Mouse (Mus musculus) embryo, embryonic 10 days (tissue): ENCODE measurements around the gene Cdkal1.

Source experiments
- DNase-seq: peaks from one replicate; pipeline ENCODE4 v3.0.0-alpha.2; 2015; ENCODE audit warnings: low spot score

Cdkal1 gene

DNA sequence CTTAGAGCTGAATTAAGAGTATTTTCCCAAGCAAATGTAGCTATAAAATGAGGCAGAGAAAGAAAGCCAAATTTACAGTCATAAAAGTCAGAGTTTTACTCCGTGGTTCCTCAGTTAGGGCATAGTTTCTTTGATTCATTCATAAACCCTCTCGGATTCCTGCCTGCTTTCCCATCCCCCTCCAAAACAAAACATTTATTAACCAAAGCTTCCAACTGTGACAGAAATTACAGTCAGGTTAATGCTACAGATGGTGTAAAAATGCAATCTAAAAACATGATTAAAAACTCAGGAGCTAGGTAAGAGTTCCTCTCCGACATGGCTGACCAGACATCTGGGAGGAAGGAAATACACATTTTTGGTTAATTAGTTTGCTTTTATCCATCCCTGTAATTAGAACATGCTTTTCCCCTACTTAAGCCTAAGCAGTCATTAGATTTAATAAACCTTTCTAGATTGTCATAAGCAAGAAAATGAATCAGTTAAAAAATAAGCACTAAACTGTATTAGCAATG, 452.9 kb downstream of the Cdkal1 start:
- DNase-seq, result no peak

DNA sequence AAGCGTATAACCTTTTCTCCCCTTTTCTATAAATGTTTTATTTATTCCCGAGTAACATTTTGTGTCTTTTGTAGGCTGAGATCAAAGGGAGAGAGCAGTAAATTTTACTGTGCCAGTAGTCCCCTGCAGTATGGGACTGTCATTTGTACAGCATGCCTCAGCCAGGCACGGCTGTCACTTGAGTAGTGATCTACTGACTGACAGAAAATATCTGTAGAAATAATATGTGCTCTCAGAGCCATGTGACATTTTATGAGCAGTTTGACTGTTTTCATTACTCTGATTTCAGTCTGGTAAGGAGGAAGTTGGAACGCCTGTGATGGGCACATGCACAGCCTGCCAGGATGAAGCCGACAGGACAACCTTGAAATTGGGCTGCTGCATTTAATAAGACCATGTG, 455.6 kb downstream of the Cdkal1 start:
- no peak for DNase-seq

DNA sequence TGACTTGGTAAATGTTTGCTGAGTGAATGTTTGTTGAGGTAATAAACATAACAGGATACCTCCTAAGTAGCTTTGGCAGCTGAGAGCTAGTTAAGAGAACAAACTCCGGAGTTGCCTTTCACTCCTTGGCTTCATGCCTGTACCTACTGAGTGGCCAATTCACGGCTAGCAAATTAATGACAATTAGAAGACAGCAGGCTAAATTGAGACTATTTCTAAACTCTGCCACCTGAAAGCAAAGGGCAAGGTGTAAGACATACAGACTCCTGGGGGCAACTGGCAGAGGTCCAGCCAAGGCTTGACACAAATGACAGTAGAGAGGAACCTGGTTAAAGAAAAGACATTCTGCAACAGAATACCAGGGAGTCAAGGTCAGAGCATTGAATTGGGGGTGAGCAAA, 457.0 kb downstream of the Cdkal1 start:
- DNase-seq, result no peak

DNA sequence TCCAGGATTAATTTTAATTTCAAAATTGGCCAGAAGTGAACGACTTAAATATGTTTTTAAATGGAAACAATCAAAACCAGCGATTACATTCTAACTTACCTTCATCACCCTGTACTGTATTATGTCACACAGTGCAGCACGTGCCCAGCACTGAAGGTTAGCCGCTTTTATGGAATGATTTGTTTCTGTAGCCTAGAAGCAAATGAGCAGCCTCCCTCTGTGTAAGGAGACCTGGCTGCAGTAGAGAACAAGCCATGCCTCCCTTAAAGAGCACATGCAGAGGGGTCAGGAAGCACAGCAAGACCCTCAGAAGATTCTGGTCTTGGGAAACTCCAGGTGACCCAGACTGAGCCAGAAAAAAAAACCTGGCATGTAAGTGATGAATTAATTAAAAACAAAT, 459.8 kb downstream of the Cdkal1 start:
- no peak for DNase-seq

DNA sequence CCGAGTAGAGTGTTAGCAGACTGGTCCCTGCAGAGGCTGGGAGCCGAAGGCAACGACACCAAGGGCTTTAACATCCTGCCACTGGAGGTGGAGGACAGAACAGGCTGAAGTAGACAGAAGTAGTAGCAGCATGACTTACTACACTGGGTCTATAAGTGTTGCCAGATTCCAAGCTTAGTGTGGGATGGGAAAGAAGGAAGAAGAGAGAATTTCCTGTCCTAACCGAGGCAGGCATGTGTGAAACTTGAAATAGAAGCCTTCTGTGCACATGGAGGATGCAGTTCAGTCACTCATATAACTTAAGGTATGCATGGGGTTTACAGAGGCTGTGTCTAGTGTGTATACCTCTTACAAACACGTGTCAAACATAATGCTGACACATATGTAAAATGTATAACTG, 465.4 kb downstream of the Cdkal1 start:
- DNase-seq, result no peak

DNA sequence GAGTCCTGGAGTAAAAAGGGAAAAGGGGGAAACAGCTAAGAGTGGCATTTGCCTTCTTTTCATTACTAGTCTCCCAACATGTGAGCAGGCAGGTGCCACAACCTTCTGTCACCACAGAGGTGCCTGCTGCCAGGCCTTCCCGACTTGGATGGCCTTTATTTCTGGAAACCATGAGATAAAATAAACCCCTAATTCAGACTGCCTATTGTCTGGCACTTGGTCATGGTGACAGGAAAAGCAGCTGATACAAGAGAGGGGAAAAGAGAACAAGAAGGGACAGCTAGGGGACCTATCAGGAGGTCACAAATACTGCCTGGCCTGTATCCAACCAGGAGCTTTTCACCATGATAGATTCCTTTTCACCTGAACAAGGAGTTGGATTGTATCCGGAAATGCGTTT, 466.6 kb downstream of the Cdkal1 start:
- no peak for DNase-seq

DNA sequence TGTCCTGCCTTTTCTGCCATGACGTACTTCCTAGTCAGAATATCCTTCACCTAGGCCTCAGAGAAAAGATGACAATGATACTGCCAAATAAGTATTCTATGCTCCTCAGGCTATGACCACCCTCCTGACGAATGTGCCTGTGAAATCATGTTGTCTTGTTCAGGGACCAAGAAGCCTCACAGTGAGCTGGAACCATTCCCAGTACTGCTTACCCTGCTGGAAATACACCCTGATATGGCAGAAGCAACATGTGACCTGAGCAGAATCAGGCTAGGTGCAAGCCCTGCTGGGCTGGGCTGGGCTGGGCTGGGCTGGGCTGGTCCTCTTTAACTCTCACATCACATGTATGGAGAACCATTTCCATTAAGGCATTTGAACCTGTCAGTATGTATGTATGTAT, 477.9 kb downstream of the Cdkal1 start:
- DNase-seq, result no peak

DNA sequence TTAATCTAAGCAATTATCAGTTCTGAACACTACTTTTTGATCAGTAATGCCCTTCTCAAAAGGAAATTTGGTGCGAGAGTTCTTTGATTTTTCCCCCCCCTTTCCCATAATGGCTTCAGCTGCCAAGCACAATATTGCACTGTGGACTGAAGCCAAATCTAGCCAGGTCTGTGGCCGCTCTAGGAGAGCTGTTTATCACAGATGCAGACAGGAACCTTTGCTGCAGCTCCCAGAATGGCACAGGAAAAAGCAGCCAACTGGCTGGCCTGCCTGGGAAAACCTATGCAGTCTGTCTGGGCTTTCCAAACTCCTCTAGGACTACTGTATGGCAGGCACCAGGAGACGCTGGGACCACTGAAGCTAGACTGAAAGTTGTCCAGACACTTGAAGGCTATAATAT, 483.6 kb downstream of the Cdkal1 start:
- DNase-seq, result no peak

DNA sequence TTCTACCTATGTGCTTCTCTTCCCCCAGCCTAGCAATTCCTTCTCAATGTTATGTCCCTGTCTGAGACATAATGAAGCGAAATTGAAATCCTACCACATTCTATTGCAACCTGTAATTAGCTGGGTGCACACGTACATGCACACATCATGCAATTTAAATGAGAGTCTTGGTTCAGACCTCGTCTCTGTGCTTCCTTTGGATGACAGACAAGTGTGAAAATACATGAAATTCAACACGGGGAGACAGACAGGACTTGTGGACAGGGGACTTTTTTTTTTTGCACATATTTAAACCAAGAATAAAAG, 484.1 kb downstream of the Cdkal1 start:
- DNase-seq, result no peak

DNA sequence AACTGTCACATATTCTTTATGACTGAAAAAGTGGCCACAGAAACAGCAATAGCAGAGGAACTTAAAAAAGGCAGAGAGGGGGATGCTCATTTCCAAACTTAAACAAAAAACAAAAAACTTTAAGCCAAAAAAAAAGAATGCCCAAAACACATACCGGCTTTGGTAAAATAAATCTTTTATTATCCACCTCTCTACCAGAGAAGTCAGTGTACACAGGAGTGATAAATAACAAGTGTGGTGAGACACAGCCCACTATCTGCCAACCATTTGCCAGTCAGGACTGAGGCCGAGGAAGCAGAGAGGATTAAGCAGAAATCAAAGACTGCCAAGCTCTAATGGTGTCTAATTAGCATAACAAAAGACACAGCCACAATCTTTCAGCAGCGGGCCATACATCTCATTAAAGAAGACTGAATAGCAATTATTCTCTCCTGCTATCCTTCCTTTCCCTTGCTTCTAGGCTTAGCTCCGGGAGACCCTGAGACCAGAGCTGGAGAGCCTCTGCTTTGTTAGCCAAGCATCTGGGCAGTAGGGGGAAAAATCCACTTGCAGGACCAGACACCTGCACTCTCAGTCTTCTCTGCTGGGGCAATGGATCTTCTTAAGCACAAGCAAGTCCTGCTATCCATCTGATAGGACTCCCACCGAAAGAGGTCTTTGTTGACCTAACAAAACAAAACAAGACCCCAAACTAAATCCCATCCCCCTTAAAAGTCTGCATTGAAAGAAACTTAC, 484.6 kb downstream of the Cdkal1 start:
- peak; percentile 73 for DNase-seq

DNA sequence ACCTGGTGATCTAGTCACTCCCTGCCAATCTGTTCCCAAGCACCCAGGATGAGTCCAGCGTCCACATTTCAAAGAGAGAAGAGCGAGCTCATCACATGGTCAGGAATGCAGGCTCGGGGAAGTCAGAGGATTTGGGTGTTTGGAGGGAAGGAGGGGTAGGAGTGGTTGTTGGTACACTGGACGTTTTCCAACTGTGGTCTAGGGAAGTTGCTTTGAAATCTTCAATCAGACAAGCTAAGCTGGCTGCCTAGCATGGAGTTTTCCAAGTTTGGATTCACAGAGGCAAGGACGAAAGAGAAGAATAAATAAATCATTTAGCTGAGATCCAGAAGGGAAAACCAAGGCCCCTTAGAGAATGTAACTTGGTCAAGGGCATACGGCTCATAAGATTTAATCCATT, 486.7 kb downstream of the Cdkal1 start:
- no peak for DNase-seq

DNA sequence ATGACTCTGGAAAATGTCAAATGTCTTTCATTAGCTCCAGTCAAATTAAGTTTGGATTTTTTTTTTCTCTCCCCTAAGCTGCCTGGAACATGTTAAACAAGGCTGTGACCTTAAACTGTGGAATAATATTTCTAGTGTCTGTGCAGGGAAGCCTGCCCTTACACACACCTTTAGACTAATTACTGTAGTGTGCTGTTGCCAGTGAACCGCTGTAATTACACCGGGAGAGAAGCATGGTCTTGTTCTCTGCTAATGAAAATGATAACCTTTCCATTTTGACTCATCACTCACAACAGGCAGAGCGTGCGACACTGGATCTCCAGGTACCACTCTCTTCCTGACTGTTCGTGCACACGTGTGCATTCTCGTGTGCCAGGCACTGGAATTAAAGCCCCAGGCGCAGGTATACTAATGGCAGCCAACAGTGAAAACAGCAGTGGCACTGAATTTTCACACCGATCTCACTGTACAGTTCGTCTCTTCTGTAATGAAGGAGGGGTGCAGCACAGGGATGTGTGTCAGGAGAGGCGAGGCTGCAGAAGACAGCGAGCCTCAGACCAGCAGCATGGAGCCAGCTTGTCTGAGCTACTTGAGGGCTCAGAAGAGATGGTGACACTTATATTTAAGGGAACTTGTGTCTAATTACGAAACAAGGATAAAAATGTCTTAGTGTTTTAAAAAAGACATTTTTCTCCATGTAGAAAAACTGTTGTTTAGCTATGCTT, 490.4 kb downstream of the Cdkal1 start:
- DNase-seq, result no peak

DNA sequence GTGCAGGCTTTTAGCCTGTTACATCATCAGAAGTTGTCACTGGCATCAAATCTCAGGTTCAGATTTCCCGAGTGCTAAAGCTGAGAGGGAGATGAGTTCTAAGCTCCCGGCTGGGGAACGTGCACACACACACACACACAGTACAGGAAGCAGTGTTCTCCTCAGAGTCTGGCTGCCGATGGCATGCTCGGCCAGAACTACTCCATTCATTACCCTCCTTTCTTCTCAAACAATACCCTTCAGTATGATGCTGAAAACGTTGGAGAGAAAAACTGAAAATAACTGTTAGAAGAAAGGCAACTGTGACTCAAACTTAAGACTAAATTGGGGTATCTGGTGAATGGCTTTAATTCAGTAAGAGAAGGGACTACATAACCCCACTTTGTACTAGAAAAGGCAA, 491.5 kb downstream of the Cdkal1 start:
- DNase-seq, result no peak

DNA sequence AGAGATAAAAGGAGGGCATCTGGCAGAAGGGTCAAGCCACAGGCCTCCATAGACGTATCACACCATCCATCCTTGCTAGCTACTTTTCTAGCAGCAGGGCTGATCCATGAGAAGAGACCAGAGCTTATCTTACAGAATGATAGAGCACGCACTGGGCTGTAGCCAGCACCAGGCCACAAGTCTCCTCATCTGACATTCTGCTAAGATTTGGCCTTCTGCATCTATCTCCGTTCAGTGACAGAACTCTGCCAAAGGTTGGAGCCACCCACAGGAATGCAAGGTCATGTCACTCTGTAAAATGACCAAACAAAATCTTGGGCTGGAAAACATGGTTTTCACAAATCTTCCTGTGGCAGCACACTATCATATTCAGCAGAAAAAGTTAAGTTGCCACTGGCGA, 493.6 kb downstream of the Cdkal1 start:
- no peak for DNase-seq

DNA sequence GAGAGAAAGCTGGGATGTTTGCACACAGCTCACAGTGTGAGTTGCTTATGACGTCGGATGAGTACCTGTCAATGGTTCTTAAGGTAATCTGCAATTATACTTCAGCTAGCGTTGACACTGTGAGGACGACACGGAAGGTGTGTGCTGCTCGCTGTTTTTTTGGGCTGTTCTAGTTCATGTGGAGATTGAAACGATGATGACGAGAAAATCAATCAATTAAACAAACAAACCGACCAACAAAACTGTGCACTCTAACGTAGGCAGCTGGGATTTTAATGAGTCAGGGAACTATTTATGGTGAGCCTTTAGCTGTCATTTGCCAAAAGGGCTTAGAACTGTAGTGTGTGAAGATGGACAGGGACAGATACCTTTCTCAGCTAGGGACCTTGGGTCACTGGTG, 494.6 kb downstream of the Cdkal1 start:
- DNase-seq, result no peak

DNA sequence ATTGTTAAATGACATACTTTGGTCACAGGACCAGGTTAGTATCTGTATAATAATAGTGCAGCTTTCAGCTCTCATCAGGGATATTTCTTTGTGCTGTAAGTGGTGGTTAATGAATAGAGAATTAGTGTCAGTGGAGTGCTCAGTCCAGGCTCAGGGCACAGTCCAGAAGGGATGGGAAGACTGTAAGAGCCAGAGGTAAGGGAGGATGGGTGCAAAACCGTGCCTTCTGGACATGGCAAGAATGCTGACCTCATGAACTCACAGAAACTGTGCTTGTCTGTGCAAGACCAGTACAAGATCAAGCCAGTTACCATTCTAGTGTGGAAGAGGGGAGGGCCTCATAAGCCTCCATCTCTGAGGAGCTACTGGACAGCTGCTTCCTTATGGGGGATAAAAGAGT, 496.1 kb downstream of the Cdkal1 start:
- no peak for DNase-seq

DNA sequence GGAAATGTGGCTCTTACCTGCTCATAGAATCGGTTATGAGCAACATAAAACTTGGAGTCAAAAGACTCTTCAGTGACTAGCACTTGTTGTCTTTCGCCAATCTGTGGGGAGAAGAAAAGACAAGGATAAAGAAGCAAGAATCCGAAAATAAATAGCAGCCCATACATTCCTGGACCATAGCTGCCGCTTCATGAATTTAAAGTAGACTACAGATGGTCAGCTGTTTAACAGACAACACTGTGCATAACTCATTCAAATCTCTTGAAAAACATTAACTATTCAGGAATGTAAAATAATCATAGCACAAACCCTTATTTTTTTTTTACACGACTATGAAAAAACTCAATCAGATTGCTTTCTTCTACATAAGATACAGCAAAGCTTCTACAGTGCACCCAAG, 498.0 kb downstream of the Cdkal1 start:
- no peak for DNase-seq

DNA sequence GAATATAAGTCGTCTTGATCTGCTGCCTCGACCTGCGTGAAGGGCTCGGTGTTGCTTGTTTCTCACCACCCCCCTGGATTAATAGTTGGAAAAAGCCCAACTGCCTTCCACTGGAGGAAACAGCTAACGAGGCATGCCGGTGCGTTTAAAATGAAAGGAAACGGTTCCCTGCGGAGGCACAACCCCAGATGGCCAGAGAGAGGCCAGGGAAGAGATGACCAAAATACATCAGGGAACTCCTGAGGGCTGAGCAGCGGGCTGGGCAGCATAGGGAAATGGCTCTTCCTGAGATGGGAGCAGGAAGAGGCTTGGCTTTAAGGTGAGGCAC, 499.4 kb downstream of the Cdkal1 start:
- peak; percentile 42 for DNase-seq

DNA sequence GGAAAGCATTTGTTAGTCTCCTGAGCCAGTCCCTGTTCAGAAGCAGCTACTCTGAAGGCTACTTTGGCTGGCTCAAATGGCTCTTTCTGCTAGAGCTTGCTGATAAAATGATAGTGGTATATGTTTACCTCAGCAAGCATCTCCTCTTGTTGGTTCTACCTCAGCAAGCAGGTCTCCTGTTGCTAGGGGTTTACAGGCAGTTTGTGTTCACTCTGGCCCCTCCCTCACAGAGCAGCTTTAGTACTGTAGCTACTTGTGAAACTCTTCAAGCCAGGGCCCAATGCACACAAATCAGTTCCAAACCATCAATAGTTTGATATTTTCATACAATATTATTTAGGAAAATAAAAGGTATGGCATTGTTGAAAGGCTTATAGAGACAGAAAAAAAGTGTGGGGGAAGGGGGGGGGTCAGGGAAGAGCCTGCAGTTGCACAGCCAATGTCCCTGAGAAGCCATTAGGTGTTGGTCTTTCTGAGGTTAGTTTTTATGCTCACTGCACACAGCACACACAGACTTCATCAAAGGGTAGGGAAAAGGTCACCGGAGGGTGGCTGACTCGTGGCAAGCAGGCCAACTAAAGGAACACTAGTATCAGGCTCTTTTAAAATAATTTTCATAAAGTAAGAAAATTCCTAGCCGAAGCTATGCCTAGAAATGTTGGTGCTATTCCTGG, 499.9 kb downstream of the Cdkal1 start:
- no peak for DNase-seq

DNA sequence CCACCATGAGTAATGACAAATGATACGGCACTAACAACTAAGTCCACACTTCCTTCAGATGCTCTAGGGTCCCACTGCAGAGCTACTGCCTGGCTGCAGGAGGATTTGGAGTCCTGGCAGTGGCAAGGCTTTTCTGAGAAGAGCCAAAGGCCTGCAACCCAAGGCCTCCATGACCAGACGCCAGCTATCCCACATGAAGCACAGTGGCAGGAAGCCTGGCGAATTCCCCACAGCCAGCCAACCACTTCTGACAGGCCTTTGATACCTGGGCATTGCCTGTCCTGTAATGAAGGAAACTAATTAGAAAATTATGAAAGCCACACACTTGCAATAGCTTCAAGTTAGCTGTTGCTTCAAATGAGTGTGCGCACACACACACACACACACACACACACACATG, 500.5 kb downstream of the Cdkal1 start:
- no peak for DNase-seq

DNA sequence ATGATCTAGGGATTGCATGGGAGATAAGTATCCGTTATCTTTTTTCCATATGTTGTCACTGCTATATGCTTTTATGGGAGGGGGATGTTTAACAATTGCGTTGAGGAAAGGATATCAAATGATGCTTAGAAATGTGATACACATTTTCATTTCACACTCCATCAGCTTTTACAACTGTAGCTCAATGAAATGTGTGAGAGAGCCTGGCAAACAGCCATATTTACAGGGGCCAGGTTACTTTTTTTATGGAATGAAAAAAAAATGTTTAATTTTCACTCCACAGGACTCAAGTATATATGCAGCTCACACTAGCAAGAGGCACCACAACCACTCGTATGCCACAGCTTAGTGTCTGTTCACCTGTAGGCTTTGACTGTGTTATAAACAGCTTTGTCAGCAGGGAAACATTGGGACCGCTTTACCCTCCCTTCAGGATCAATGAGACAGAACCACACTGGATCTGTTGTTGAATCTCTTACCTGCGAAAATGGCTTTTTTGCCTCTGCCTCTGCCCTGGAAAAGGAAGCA, 501.5 kb downstream of the Cdkal1 start:
- DNase-seq, result no peak

DNA sequence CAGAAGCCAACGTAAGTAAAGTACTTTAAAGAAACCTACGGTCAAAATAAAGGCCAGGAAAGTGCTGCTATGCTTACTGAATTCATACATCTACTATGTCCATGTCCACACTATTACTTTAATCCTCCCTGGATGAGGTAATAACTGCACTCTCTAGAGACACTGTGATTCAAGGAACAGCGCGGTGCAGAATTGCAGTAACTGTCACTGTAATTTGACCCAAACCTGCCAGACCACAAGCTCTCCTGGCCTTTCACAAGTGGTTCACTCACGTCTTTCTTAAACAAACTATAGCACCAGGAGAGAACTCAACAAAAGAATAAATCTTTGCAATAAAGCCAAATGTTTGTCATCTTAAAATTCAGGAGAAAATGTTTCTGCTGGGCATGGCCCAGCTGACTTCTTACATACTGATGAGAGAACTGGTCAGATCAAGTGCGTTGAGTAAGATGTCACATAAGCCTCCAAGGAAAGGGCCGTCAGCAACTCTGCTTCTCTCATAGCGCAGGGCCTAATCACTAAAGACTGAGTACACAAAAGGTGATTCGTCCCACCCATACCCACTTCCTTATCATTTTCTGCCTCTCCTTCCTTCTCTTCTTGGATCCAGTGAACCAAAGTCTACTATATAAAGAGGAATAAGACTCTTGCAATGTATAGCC, 504.3 kb downstream of the Cdkal1 start:
- DNase-seq, result no peak

DNA sequence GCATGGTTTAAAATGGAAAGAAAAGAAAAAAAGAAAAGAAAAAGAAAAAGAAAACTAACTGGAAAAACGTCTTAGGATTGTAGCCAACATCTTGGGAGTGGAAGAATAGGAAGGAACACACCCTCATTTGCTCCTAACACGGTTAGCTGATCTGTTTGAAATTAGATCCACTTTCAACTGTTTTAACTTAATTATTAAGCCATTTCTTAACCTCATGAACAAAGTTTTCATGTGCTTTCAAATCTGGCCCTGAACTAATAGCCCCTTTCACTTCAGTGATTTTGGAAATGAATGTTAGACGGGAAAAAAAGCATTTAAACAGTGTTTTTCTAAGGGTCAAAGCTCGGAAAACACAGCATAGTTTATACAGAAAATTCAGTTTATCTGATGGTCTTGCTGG, 505.5 kb downstream of the Cdkal1 start:
- DNase-seq, result no peak
